Mouse (Mus musculus): ENCODE measurements around the gene Tbck. TPM values are rescaled to one million over a fixed set of nuclear protein-coding genes. Genes with fewer than 3 reads are reported as not detected.
A peak's percentile ranks its signal among the peaks of the same experiment; 100 is the strongest.

The Tbck gene
- total RNA-seq, 2 experiments from 2014 or later = 14.4 to 16.0 TPM

DNA sequence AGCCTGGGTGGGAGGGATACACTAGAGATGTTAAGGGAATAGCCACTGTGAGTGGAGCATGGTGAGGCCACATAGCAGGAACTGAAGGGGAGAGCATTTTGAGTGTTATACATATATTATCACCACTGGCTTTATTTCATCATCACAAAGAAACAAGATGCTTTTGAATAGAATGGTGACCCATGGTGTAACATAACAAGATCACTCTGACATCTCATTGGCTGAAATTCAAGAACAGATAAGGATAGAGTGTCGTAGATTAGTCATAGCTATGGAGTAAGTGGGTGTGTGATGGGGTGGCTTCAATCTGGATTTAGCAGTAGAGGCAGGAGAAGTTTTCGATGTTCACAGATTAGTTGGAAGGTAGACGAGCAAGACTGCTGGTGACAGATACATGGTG is 64.8 kb downstream of the Tbck start:
- ATAC-seq (replicated peaks; ENCODE audit: low FRiP score, low TSS enrichment, poor library complexity, severe bottlenecking) = no peak

DNA sequence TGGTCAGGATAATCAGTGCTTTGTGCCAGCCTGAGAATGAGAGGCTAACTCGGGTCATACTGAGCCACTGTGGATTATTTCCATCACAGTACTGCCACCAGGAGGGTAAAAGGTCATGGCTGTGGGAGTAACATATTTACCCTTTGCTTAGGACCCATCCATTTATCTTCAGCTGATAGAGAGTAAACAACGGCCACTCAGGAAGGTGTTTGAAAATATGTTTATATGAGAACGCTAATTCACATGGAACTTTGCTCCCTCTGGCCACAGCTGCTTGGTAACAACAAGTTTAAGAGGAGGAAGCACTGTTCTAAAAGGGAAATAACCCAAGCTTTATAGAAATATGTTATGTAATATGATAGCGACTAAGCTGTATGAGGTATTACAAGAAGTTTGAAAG is 68.8 kb downstream of the Tbck start:
- no peak for ATAC-seq (replicated peaks; ENCODE audit: low FRiP score, low TSS enrichment, poor library complexity, severe bottlenecking)

DNA sequence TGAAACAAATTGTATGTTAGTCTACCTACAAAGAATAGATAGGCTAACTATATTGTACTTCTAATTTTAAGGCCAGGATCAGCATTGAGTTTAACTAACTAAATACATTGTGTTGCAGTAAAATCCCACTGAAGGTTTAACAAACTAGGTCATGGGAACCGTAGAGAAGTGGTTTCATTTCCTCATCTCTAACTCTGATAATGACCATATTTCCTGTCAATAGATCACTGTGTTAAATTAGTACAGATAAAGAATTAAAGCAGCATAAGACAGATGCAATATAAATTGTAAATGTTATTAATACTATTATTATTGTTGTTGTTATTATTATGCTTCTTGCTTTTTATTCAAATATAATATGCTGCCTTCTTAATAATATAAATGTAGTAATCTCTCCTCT is 72.3 kb downstream of the Tbck start:
- no peak for ATAC-seq (replicated peaks; ENCODE audit: low FRiP score, low TSS enrichment, poor library complexity, severe bottlenecking)

DNA sequence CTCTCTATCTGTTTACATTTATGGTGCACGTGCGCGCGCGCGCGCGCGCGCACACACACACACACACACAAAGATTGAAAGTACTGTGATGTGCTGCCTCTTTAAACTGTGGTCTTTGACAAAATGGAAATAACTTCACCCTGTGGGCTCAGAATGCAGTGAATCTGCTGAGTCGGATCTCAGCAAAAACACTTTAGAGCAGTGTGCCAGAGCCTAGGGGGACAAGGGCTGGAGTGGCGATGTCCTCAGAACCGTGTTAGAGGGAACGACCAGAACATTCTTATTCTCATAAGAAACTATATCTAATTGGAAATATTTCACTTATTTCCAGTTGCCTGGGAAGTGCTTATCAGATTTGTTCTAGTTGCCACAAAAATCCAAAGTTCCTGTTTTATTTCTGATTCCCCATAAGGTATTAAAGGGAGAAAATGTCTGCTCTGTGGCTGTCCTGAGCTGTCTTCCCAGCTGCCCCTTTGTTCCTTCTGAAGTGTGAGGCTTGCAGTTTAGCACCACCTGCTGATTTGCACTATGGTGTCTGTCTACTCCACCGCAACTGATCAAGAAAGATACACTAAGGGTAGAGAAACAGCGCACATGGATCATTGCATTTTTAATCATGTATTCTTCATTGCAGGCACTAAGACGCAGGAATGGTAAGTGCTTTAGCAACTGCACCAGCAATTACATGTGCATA is 82.2 kb downstream of the Tbck start:
- ATAC-seq (replicated peaks; ENCODE audit: low FRiP score, low TSS enrichment, poor library complexity, severe bottlenecking) = no peak

DNA sequence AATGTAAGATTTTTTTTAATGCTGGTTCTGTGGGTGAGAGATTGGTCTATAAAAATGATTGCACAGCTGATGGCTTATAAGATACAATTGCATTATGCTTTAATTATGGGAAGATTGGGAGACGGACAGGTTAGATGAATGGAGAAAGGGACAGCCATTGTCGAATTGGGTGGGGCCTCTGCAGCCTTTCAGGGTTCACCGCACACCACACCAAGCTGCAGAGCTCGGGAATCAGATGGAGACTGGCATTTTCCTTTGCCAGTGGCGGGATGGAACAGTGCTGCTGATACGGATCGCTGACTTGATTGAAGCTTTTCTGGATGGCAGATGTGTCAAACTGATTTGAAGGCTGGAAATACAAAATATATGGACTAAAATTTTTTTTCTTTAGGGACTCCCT is 88.1 kb downstream of the Tbck start:
- no peak for ATAC-seq (replicated peaks; ENCODE audit: low FRiP score, low TSS enrichment, poor library complexity, severe bottlenecking)

DNA sequence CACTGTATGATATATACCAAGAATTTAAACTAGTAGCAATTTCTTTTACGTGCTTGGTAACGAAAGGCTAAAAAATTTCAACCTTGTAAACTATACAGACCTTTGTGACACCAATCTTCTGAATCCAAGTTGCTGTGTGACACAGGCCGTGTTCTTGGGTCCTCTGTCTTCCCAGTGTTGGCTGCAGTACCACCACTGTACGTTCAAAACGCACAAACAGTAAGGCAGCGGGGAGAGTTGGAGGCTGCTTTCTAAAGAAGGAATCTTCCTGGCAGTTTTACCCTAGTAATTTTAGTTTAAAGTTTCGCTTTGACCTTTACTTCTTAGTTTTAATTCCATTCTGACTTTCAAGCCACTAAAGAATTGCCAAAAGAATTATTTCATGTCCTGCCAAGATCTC is 92.7 kb downstream of the Tbck start:
- no peak for ATAC-seq (replicated peaks; ENCODE audit: low FRiP score, low TSS enrichment, poor library complexity, severe bottlenecking)

DNA sequence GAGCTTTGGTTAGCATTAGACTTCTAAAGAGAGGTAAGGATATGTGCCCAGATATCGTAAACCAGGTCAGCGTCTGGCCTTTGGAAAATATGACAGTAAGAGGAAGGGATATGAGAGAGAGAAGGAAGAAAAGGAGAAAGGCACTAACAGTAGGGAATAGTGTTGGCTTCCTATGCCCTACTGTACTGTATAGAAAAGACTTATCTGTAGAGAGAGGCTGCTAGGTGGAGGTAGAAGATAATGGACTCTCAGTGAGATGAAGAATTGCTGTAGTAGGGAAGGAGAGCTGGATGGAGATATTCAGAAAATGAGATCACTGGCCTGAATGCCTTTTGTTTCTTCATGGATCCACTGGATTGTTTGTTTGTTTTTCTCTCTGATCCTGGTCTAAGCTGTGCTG is 97.2 kb downstream of the Tbck start:
- peak; percentile 88 for ATAC-seq (replicated peaks; ENCODE audit: low FRiP score, low TSS enrichment, poor library complexity, severe bottlenecking)

DNA sequence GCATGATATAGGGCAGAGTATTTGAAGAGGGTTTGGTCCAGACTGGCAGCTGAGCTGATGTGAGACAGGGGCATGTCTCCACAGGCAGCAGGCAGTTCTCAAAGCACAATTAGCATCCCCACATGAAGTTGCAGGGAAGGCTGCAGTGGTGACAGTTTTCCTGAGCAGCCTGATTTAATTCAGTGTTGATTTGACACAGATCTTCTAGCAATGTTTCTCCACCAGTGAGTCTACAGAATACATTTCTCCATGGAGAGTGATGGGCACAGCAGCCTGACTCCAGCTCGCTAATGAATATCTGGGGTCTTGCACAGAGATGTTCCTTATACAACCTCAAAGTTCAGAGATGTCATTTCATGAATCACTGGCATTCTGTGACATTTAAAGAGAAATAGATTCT is 99.1 kb downstream of the Tbck start:
- no peak for ATAC-seq (replicated peaks; ENCODE audit: low FRiP score, low TSS enrichment, poor library complexity, severe bottlenecking)

DNA sequence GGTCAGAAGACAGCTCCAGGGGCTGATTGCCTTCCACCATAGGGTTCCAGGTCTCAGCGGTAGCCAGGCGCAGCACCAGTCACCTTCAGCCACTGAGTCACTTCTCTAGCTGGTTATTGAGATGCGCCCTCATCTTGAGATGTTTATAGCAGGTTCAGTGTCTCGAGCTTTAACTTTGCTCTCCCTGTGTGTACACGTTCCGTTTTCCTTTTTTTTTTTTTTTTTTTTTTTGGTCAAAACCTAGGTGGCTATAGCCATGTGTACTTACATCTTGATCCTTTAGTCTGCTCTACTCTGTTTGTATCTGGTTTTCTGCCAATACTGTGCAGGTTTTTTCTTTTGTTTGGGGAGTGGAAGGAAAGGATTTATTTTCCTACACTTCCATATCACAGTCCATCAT is 100.8 kb downstream of the Tbck start:
- ATAC-seq (replicated peaks; ENCODE audit: low FRiP score, low TSS enrichment, poor library complexity, severe bottlenecking) = no peak

DNA sequence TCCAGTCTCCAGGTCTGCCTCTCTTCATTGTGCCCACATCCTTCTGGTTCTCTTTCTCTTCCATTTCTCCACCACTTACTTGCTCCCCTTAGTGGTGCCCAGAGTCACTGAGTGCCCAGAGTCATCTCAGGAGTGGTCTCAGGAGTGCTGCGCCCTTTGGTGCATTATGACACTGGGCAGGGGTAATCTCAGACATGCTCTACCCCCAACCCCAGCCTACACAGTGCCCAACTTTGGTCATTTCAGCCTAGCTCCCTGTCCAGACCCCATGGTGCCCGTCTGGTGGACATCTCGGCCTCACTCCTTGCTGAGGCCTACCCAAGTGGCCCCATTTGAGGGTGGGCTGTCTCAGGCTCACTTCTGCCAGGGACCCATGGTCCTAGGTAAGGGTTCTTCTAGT is 102.7 kb downstream of the Tbck start:
- no peak for ATAC-seq (replicated peaks; ENCODE audit: low FRiP score, low TSS enrichment, poor library complexity, severe bottlenecking)

DNA sequence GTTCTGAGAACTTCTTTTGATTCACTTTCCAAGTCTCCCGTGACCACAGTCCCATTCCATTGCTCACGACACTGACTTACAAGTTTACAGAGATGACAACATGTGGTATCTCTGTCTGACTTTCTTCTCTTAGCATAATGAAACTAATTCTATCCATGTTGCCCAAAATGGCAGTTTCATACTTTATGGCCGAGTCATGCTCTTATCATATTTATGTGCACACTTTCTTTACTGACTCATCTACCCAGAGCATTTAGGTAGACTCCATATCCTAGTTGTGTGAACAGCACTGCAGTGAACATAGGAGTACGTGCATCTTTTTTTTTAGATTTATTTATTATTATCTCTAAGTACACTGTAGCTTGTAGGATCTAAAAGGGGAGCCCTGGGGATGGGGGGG is 103.8 kb downstream of the Tbck start:
- peak; percentile 55; the same call in 1 of the 2 replicates for ATAC-seq (replicated peaks; ENCODE audit: low FRiP score, low TSS enrichment, poor library complexity, severe bottlenecking)

DNA sequence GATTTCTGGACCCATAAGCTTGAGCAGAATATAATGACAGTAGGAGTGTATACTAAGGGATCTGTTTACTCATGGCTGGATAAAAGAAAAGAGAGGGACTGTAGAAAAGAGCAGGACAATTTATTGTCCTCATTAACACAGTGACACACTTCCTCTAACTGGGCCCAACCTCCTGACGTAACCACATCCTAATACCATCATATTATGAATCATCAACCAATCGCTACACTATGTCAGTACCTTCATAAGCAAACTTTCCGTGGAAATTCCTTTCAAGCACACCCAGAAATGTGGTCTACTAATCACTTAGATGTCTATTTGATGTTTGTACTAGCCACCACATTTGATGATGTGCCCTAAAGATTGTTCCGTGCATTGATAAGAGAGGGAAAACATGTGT is 107.2 kb downstream of the Tbck start:
- ATAC-seq (replicated peaks; ENCODE audit: low FRiP score, low TSS enrichment, poor library complexity, severe bottlenecking) = no peak

DNA sequence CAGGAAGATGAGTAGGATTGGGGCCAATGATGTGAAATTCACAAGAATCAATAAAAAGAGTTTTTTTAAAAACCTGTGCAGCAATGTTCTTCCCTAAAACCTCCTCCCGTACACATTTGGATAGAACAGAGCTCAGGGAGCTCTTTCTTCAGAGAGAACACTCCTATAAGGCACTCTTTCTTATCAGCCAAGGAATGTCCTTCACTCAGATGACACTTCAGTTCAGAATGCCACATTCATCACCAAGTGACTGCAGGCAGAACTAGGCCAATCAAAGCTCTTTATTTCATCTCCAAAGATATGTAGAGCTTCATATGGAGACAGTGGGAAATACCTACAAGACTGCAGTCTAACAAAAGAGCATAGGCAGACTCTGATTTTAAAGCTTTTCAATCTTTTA is 116.3 kb downstream of the Tbck start:
- no peak for ATAC-seq (replicated peaks; ENCODE audit: low FRiP score, low TSS enrichment, poor library complexity, severe bottlenecking)

DNA sequence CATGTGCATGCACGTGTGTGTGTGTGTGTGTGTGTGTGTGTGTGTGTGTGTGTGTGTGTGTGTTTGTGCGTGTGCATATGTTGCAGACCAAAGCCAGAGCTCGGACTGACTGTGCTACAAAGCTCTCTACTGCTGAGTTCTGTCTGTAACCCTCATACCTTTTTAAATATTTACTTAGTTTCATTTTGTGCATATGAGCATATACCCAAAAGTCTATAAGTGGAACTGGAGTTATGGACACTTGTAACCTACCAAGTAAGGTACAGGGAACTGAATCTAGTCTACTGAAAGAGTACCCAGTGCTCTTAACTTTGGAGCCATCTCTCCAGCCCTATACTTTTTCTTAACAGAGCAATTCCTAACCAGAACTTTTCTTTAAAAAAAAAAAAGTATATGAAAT is 118.0 kb downstream of the Tbck start:
- no peak for ATAC-seq (replicated peaks; ENCODE audit: low FRiP score, low TSS enrichment, poor library complexity, severe bottlenecking)

DNA sequence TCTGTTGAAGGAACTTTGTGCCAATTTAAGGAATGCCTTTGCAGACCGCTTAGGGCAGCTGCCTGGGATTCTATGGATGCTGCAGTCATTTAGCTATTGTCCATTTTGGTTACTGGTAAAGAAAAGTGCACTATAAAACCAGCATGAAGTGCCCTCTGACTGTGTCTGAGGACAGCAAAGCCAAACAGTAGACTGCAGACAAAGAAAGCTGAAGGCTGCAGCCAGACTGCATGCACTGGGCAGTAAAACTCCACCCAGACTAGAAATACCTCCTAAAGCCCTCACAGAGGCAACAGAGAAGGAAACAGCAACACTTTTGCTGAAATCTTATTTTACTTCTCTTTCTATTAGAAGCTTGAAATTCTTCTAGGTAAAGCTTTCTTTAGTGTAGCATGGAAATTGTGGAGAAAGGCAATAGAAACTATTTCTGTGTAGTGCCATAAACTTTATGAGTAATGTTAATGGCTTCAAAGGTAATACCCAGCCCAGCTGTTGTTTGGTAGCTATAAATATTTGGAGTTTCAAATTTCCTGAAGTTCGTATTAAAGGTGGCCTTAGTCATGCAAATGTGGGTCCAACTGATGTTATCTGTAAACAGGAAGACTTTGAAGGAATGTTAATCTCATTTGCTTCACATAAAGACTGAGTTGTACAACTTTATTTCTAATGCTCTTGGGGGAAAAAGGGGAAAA is 124.1 kb downstream of the Tbck start:
- no peak for ATAC-seq (replicated peaks; ENCODE audit: low FRiP score, low TSS enrichment, poor library complexity, severe bottlenecking)

DNA sequence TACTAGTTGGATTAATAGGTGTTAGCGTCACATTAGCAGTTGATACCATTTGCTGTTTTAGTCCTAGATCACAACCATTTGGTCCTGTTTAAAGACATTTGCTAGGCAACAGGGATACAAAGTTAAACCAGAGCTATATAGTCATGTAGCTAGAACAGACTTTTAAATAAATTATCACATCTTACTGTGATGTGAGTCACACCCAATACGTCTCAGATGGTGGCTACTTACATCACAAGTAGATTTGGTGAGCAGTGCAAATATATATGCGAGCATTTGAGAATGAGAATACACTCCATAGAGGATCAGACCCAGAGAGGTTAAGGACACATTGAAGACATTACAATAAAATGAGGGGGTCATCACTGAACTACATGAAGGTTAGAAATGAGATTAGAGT is 125.0 kb downstream of the Tbck start:
- ATAC-seq (replicated peaks; ENCODE audit: low FRiP score, low TSS enrichment, poor library complexity, severe bottlenecking) = no peak

DNA sequence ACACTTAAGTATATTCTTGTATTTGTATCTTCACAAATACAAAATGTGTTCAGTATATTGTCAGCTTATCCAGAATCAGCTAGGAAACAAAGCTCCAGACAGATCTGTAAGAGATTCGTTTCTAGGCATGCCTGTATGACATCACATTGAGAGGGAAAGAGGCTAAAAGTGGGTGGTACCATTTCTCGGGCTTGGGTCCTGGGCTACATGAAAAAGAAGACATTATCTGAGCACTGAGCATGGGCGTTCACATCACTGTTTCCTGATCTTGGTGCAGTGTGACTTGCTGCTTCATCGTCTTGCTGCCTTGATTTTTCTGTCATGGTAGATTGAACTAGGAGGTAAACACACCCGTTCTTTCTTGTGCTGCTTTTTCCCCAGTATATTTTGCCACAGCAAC is 127.8 kb downstream of the Tbck start:
- no peak for ATAC-seq (replicated peaks; ENCODE audit: low FRiP score, low TSS enrichment, poor library complexity, severe bottlenecking)

DNA sequence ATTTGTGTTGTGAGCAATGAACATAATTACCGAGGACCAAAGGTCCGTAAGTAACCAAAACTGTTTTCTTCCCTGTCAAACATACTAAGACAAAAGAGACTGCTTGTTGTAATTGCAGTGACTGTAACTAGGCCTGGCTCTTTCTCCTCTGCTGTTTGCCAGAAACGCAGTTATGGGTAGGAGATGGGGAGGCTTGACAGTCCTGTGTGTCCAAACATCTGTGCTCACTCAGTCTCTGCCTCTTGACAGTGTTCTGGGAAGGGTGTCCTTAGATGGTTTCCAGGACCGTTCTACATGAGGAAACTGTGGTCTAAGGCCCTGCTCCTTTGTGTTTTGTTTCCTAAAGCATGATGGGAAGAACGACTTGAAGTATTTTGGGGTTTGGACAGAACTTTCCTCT is 128.4 kb downstream of the Tbck start:
- ATAC-seq (replicated peaks; ENCODE audit: low FRiP score, low TSS enrichment, poor library complexity, severe bottlenecking) = no peak

DNA sequence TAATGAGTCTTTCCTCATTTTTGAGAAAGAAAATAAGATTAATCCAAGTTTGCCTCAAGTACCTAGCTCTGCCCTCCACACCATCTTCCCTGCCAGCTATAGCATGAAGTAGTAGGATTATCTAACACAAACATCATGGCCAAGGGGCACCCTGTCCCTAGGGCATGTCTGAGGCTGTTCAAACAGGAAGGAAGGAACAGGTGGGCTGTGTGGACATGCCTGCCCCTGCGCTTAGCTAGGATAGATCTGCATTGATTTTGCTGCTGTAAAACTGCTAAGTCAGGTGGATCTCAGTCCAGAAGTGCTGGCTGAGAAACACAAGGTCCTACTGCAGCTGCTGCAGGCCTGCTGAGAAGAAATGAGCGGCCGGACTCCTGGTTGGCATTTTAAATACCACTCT is 129.2 kb downstream of the Tbck start:
- no peak for ATAC-seq (replicated peaks; ENCODE audit: low FRiP score, low TSS enrichment, poor library complexity, severe bottlenecking)

DNA sequence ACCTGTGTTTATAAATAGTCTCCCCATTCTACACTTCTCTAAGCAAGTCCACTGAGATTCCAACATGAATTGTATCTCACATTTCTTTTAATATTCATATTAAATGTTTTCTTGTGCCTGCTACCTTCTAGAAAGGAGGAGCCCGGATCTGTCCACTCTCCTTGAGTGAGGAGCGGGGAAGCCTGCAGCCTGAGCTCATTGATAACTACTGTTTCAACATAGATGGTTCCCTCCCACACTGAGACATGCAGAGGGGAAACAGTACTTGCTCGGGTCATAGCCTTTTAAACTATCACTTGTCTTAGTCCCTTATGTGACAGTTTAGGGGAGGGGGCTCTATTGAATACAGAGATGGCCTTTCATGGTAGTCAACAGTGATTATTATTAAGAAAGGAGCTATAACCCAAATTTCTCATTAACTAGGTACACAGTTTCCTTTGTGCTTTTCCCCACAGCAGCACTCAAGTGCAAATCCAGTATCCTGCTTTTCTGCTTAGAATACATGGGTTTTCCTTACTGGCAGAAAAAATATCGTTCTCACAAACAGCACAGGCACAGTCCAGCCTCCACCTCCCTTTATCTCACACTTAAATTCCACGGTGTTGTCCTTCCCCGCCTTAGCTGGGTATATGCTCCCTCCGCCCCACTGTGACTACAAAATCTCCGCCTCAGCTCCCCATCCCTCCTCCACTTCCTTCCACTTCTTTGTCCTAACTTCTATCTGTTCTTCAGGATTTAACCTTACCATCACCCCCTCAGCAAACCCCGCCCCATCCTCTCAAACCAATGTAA is 130.0 kb downstream of the Tbck start:
- ATAC-seq (replicated peaks; ENCODE audit: low FRiP score, low TSS enrichment, poor library complexity, severe bottlenecking) = peak; percentile 31; the same call in 1 of the 2 replicates
